Mouse (Mus musculus) kidney, postnatal 25 days (tissue): Measurements from ENCODE around the gene Tm2d1.
A peak's percentile ranks its signal among the peaks of the same experiment; 100 is the strongest.

ENCODE experiments used
- DNase-seq, 2 experiments: peaks; one replicate each; pipeline ENCODE4 v3.0.0; 2021; ENCODE audit warnings: mixed read lengths in 2 of 2

Gene Tm2d1

DNA sequence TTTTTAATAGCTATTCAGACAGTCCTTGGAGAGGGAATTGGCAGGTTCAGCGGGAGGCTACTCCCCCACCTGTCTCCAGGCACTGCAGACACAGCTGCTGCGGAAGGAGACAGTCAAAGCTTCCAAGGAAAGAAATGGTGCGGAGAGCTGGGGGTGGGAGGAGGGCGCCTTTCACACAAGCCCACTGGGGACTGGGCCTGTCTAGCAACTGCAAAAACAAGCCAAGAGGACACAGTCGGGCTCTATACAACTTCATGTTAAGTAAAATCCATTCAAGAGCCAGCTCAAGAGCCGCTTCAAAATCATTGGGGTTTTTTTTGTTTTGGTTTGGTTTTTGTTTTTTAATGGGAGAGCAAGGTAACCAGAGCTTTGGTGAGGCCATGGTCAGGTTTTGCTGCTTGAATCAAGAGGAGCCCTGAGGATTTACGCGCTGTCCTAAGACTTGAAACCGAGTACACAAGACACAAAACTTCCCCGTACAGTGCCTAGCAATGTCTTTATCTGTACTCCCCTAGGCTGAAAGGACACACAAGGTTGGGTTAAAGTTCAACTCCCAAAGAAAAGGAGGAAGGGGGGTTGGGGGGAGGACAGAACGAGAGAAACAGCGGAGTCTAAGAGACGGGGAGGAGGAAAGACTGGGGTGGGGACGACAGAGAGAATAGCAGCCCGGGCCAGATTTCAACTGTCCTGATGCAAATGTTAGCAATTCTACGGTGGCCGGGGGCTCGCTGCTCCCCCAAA lies 61.6 kb downstream of the Tm2d1 start:
- peak; percentile 72 to 76 for DNase-seq

- no peak for DNase-seq
Observed at GRCm38 (mm10) chr4:98318769-98319168, 64.3 kb downstream of the Tm2d1 start.

DNA sequence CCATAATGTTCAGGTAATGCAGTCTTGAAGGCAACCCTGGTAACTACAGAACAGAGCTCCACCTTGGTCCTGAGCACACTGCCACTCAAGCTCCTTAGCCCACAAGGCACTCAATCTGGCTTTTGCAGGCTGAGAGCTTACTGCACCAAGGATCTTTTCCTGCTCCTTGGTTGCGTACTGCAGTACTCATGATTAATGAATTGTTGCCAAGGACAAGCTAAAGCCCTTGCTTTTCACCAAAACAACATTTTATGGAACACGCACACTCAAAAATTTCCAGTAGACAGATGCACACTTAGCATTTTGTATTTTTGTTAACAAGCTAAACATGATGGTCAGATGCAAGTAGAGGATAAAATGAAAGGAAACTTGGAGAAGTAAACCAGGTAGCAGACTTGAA lies 66.0 kb downstream of the Tm2d1 start:
- no peak for DNase-seq
